Mouse (Mus musculus): ENCODE results near the gene Lrrc8c.
"Not testable (repeated sequence)": the region's sequence is repeated elsewhere in the genome, so short reads cannot be mapped to it uniquely, and the experiment has no call there.

Gene Lrrc8c

GRCm38 (mm10) chr5:105602585-105602984, 83.4 kb downstream of the Lrrc8c start:
- DNase-seq, result no peak

DNA sequence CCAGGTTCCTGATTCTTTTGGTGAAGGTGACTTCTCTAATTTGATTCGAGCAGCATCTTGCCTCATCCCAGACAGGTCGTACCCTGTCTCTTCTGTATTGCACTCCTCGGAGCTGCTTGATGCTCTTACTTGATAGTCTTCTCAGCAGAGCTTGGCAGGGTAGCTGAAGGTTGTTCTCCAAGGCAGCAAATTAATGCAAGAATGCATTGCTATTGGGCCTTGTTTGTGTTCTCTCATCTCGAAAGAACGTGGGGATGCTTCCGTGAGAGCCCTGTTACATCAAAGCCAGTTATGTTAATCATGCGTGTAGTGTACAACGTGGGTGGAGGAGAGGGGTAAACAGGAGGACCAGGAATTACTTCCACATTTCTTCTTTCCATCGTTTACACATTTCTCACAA, 86.5 kb downstream of the Lrrc8c start:
- no peak for DNase-seq

DNA sequence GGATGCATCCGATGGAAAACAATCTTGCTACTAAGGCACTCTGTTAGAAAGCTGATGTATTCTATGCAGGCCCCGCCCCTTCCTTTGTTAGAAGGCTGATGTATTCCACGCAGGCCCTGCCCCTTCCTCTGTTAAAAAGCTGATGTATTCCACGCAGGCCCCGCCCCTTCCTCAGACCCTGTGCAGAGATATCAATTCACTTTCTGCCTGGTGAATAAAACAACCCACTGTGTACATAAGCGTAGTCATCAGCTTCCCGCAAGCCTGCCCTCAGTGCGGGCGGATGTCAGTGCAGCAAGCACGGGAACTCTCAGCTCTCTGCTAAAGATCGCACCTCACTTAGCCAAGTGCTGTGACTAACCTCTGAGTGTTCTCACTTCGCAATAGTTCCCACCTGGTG, 90.5 kb downstream of the Lrrc8c start:
- no peak for DNase-seq

- DNase-seq, result no peak
These were observed 93.8 kb downstream of the Lrrc8c start for GRCm38 (mm10) chr5:105613002-105613401.

- no peak for DNase-seq
These were observed 94.8 kb downstream of the Lrrc8c start for GRCm38 (mm10) chr5:105614000-105614399.

DNA sequence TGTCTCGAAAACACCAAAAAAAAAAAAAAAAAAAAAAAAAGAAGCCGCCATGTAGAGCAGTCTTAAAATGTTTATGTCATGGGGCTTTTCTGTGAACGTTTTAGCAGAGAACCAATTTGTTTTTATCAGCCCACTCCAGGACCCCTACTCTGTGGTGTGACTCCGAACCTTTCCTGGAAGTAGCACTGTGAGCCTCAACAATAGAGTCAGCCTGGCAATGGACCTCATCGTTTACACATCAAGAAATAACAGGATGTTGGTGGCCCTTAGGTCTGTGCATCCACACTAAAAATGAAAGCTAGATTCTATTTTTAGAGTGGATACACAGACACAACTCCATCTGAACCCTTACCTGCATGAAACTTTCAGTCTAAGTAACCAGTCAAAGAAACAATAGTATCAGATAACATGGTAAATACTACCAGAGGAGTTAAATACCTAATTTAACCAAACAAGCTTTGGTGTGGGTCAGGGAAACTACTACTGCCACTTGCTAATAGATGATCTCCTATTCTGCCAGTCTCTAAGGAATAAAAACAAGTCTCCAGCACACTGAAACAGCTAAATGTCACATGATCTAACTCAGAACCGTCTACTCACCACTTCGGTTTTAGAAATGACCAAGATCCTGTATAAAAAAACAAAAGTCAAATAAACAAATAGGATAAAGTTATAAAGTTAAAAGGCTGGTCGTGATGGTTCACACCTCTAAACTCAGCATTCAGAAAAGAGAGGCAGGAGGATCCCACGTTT, 95.7 kb downstream of the Lrrc8c start:
- no peak for DNase-seq

- no peak for DNase-seq
These were observed 96.8 kb downstream of the Lrrc8c start for GRCm38 (mm10) chr5:105615871-105616454.

DNA sequence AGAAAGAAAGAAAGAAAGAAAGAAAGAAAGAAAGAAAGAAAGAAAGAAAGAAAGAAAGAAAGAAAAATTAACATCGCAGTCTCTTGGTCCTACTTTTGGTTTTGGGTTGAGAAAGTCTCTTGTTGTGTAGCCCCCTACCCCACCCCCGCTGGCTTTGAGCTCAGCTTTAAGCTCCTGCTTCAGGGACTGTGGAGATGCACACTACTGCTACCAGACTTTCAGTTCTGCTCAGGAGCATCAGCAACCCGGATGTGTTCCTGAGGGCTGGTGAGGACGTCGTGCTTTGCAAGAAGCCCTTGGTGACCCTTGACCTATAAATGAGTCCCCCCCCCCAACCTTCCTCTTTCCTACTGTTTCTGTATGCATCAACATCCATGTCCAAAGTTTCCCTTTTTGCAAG, 97.3 kb downstream of the Lrrc8c start:
- no peak for DNase-seq

DNA sequence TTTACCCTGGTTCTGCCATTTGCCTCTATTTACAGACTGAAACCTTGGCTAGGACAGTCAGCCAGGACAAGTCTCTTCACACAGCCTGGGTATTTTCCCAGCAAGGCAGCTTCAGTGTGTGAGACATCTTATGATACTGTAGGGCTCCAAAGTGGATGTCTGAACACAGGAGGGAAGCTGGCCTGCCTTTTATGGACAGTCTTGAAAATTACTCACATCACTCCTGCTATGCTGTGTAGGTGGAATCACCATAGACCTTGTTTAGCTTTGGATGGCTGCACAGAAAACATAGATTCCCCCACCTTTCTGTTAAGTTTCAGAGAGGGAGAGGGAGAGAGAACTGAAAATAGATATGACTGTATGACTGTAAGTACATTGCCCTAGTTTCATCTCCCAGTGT, 99.3 kb downstream of the Lrrc8c start:
- no peak for DNase-seq

- no peak for DNase-seq
These were observed 100.5 kb downstream of the Lrrc8c start for GRCm38 (mm10) chr5:105619666-105620065.

DNA sequence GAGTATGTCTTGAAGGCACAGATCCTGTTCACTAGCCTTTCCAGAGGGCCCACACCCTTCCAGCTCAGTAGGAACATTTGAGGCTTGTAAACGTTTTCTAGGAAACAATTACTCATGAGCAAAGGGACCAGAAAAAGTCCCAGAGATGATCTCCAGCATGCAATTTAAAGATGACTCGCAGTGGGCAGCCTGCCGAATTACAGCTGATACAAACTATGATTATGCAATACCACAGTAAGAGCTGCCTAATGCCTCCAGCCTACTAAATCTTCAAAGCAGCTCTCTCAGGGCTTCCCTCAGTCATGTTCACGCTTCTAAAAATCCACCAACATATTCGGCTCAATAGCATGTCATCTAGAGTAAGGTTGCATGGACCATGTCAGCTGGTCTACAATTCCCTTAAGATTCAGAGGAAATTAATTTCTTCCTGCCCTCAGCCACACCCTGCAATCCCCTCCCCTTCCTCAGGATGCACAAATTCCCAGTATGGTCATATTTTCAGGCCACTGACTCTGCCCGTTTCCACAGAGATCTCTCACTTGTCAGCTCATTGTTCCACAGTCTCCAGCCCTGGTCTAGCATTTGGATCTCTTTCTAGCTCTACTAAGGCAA, 101.4 kb downstream of the Lrrc8c start:
- no peak for DNase-seq

GRCm38 (mm10) chr5:105623074-105623713, 104.0 kb downstream of the Lrrc8c start:
- DNase-seq, result no peak

DNA sequence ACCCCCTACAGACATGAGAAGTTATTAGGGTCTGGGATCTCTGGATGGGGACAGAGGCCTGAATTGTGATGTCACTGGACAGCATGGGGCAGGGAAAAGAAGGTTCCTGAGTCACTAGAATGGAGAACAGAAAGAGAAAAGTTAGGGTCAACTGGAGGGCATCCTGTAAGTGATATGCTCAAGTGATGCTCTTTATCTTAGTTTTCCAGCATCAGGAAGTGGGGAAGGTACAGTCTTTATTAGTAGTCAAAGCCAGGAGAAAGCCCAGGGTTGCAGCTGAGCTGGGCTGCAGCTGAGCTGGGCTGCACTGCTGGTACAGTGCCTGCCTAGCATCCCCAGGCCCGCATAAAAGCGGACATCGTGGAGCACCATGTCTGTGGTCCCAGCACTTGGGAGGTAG, 105.1 kb downstream of the Lrrc8c start:
- no peak for DNase-seq

DNA sequence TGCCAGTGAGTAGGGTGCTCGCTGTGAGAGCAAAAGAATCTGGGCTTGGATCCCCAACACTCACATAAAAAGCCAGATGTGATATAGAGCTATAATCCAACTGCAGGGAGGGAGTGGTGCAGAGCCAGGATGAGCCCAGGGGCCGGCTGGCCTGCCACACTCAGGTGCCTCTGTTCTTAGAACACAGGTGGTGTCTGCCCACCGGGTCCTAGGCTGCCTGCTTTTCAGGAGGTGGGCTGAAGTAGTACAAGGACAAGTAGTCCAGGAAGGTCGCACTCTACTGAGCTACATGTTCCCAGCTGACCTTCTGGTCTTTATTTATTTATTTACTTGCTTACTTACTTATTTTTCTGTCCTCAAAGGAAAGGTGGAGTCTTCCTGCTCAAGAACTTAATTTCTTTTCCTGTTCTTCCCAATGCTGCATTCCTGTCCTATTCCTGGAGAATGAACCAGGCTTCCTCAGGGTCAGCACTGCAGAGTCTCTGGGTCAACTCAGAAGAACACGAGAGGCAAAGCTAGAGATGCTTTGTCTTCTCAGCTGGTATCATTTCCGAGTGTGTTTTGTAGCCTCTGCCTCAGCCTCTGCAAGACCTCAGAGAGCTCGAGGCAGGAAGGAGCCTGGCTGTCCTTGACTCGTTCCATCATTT, 106.4 kb downstream of the Lrrc8c start:
- DNase-seq, result no peak

DNA sequence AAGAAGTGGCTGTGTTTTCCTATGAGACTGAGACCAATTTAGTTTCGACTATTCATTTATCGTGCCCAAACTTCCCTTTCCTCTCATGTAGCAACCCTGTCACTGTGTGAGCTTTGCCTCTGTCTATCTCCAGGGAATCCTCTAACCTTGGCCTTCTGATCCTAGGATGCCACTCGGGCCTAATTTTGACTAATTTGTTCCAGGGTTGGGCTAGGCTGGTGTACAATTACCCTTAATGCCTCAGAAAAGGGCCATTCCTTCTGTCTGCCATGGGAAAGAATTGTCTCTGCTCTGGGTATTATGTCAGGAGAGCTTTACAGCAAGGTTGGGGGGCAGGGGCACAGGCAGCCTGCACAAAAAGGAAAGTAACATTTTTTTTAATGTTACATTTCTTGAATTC, 107.2 kb downstream of the Lrrc8c start:
- no peak for DNase-seq

- DNase-seq, result no peak
These were observed 107.9 kb downstream of the Lrrc8c start for GRCm38 (mm10) chr5:105627093-105627492.

- no peak for DNase-seq
These were observed 110.8 kb downstream of the Lrrc8c start for GRCm38 (mm10) chr5:105629955-105630354.

DNA sequence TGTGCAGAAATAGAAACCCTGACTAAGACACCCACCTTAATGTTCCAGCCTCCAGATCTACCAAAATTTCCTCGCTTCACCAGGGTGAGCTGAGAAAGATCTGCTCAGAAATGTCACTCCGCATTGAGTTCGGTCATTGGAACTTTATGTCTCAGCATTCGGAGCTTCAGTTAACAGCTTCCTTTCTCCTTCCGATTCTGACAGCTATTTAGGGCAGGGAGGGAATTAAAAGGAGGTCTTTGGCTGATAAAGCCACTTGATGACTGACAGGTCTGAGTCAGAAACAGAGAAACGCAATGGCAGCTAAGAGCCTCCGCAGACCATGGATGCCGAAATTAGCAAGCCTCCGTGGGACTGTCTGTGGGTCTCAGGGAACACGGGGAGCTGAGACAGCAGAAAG, 112.9 kb downstream of the Lrrc8c start:
- DNase-seq, result no peak

GRCm38 (mm10) chr5:105635576-105635975, 116.4 kb downstream of the Lrrc8c start:
- DNase-seq, result no peak

DNA sequence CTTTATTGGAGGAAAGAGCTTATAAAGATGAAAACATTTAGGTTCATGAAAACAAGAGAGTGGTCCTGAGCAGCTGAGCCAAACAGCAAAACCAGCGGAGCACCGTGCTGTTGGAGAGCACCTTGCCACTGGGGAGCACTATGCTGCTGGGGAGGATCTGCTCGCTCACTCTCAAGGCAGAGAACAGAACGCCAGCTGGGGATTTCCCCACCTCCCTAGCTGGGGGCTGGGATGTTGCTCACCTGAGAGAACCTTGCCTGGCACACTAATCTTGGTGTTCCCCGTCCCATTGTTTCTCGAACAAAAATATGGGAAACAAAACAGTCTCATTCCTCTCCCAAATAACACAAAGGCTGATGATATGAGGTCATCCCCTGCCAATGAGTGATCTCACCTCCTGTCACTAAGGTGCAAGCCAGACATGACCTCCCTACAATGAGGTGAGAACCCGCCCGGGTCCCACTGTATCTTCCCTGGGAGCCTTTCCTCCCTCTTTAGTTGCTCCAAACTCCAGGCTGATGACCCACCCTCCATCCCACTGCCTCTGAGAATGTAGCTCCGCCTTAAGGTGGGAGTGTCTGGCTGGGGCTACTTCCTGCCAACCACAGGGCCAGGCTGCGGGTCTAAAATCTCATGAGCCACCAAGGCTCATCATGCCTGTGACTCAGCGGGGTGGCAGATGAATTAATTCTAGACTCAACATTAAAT, 117.5 kb downstream of the Lrrc8c start:
- DNase-seq, result no peak

- not testable (repeated sequence) for DNase-seq
These were observed 119.1 kb downstream of the Lrrc8c start for GRCm38 (mm10) chr5:105638266-105638665.

DNA sequence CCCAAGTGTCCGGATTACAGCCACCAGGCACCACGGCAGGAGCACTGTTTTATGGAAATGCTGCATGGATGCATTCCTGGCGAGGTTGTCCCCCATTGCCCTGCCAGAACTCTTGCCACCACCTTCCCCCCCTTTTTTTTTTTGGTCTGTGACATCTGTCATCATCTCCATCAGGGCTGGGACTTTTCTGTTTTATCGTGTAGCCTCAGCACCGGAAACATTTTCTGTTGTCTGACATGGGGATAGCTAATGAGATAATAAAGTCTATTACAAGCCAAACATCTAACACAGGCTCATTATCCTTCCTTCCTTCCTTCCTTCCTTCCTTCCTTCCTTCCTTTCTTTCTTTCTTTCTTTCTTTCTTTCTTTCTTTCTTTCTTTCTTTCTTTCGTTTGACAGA, 119.7 kb downstream of the Lrrc8c start:
- no peak for DNase-seq

DNA sequence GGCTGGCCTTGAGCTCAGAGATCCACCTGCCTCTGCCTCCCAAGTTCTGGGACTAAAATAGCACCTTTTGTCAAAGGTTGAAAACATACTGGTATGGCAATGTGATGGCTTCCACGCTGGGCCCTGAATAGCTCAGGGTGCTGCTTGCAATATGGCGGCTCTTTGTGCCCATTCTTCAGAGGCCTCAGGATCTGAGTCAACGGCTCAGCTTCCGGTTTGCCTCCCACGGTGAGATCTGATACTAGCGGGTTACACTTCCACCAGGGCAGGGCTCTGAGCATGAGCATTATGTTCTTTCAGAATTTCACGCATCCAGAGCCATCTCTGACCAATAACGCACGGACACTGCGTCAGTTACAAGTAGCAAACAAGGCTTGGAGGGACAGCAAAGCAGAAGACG, 120.2 kb downstream of the Lrrc8c start:
- no peak for DNase-seq
